Mouse (Mus musculus) CD8-positive naive resting alpha-beta T cell, adult 2 months (primary cell): Measurements from ENCODE around the gene Fam227b.

ENCODE experiments used
- DNase-seq, 2 experiments: peaks; one replicate each; pipeline ENCODE4 v3.0.0; 2022; ENCODE audit warnings: low read depth in 2 of 2, low spot score in 2 of 2

The Fam227b gene

GRCm38 (mm10) chr2:126061037-126061773 lies 90.6 kb downstream of the Fam227b start:
- DNase-seq: no peak

GRCm38 (mm10) chr2:126060595-126060994 lies 91.2 kb downstream of the Fam227b start:
- DNase-seq: no peak

- DNase-seq: no peak
These were observed 98.1 kb downstream of the Fam227b start for GRCm38 (mm10) chr2:126053657-126054056.

GRCm38 (mm10) chr2:126052749-126053557 lies 98.9 kb downstream of the Fam227b start:
- DNase-seq: no peak

GRCm38 (mm10) chr2:126045621-126046020 lies 106.2 kb downstream of the Fam227b start:
- DNase-seq: no peak

GRCm38 (mm10) chr2:126042674-126043073 lies 109.1 kb downstream of the Fam227b start:
- DNase-seq: no peak

GRCm38 (mm10) chr2:126041237-126041636 lies 110.6 kb downstream of the Fam227b start:
- DNase-seq: no peak

- DNase-seq: no peak
These were observed 111.2 kb downstream of the Fam227b start for GRCm38 (mm10) chr2:126040651-126041050.

GRCm38 (mm10) chr2:126039414-126039891 lies 112.4 kb downstream of the Fam227b start:
- DNase-seq: no peak

GRCm38 (mm10) chr2:126038221-126039000 lies 113.4 kb downstream of the Fam227b start:
- DNase-seq: no peak

- DNase-seq: no peak
These were observed 115.7 kb downstream of the Fam227b start for GRCm38 (mm10) chr2:126036121-126036520.

- DNase-seq: no peak
These were observed 116.6 kb downstream of the Fam227b start for GRCm38 (mm10) chr2:126035013-126035770.

GRCm38 (mm10) chr2:126034379-126035005 lies 117.3 kb downstream of the Fam227b start, which contains the start of gene Fgf7:
Gene Fgf7 (plus strand): TSS chr2:126034658.
- no peak for DNase-seq

GRCm38 (mm10) chr2:126033114-126033972 lies 118.5 kb downstream of the Fam227b start:
- DNase-seq: no peak

GRCm38 (mm10) chr2:126031186-126031900 lies 120.5 kb downstream of the Fam227b start:
- no peak for DNase-seq

- no peak for DNase-seq
These were observed 135.9 kb downstream of the Fam227b start for GRCm38 (mm10) chr2:126015763-126016473.

GRCm38 (mm10) chr2:126014989-126015710 lies 136.7 kb downstream of the Fam227b start:
- no peak for DNase-seq
